Mouse (Mus musculus) left cerebral cortex, postnatal 36 days (tissue): Measurements from ENCODE around the gene Olfr1080. TPM values are rescaled to one million over a fixed set of nuclear protein-coding genes. Genes with fewer than 3 reads are reported as not detected.
"Not testable (repeated sequence)": the region's sequence is repeated elsewhere in the genome, so short reads cannot be mapped to it uniquely, and the experiment has no call there.

Experiments
- DNase-seq, 2 experiments: peaks; one replicate each; pipeline ENCODE4 v3.0.0; 2021 to 2022; ENCODE audit warnings: low spot score in 2 of 2, mixed read lengths in 1 of 2
- intact Hi-C: fragments of 180-260 bp; cut with DNase I; formaldehyde crosslinking; loops from one replicate; pipeline ENCODE4 v1.15.1; 2025
- total RNA-seq, 2 experiments: library from RNA; stranded (reverse); gene quantifications; 2 replicates each; pipeline ENCODE4 v1.2.3; 2021

Olfr1080 gene
- total RNA-seq: not detected

GRCm38 (mm10) chr2:86558135-86558534, at the start of gene Olfr1080:
Gene Olfr1080, minus strand, starts transcription at chr2:86558235.
- intact Hi-C loops, DNase-seq: not testable (repeated sequence)

- intact Hi-C loops: not testable (repeated sequence)
These were observed 40.8 kb upstream of the Olfr1080 start, which contains the start of gene Olfr1082 for GRCm38 (mm10) chr2:86598866-86599265. Gene Olfr1082, minus strand, starts transcription at chr2:86598966.

GRCm38 (mm10) chr2:86542380-86542779, 15.7 kb downstream of the Olfr1080 start, which contains the start of gene Olfr1079:
Gene Olfr1079, minus strand, starts transcription at chr2:86542480.
- DNase-seq: no peak
- intact Hi-C loops: no loop called here

More at GRCm38 (mm10) chr2:86598866-86599265, 40.8 kb upstream of the Olfr1080 start, which contains the start of gene Olfr1082:
- not testable (repeated sequence) for DNase-seq

GRCm38 (mm10) chr2:86530991-86531390, 27.0 kb downstream of the Olfr1080 start:
- intact Hi-C loops: no loop called here
- DNase-seq: no peak

- DNase-seq: no peak
- intact Hi-C loops: no loop called here
These were observed 49.9 kb downstream of the Olfr1080 start, which contains the start of gene Olfr1076 for GRCm38 (mm10) chr2:86508161-86508560. Gene Olfr1076, plus strand, starts transcription at chr2:86508461.

Other genes with a start within 250 kb of the Olfr1080 start
- not detected for gene Olfr1053, start 243.0 kb downstream of the Olfr1080 start, total RNA-seq
- gene Olfr1054, start 222.8 kb downstream of the Olfr1080 start, total RNA-seq: not detected
- not detected for gene Olfr1055, start 208.0 kb downstream of the Olfr1080 start, total RNA-seq
- gene Olfr1056, start 195.8 kb downstream of the Olfr1080 start, total RNA-seq: not detected
- not detected for gene Olfr1057, start 179.8 kb downstream of the Olfr1080 start, total RNA-seq
- not detected for gene Olfr1058, start 169.7 kb downstream of the Olfr1080 start, total RNA-seq
- gene Olfr1061, start 144.2 kb downstream of the Olfr1080 start, total RNA-seq: not detected
- not detected for gene Olfr1062, start 131.5 kb downstream of the Olfr1080 start, total RNA-seq
- gene Olfr1065, start 107.6 kb downstream of the Olfr1080 start, total RNA-seq: not detected
- gene Olfr1066, start 102.0 kb downstream of the Olfr1080 start, total RNA-seq: not detected
- not detected for gene Olfr228, start 70.8 kb downstream of the Olfr1080 start, total RNA-seq
- gene Olfr1076, start 49.8 kb downstream of the Olfr1080 start, total RNA-seq: not detected
- not detected for gene Olfr1079, start 15.8 kb downstream of the Olfr1080 start, total RNA-seq
- gene Olfr1082, start 40.7 kb upstream of the Olfr1080 start, total RNA-seq: not detected
- gene Olfr1084, start 81.5 kb upstream of the Olfr1080 start, total RNA-seq: not detected
- gene Olfr1085, start 103.8 kb upstream of the Olfr1080 start, total RNA-seq: not detected
- not detected for gene Olfr1086, start 121.9 kb upstream of the Olfr1080 start, total RNA-seq
- not detected for gene Olfr1087, start 140.2 kb upstream of the Olfr1080 start, total RNA-seq
- not detected for gene Olfr1089, start 175.5 kb upstream of the Olfr1080 start, total RNA-seq
- not detected for gene Olfr1090, start 200.8 kb upstream of the Olfr1080 start, total RNA-seq
- not detected for gene Olfr1093, start 224.2 kb upstream of the Olfr1080 start, total RNA-seq